Mouse (Mus musculus): ENCODE measurements around the gene Cd209a. TPM values are rescaled to one million over a fixed set of nuclear protein-coding genes. Genes with fewer than 3 reads are reported as not detected.

Gene Cd209a
- polyA plus RNA-seq, 1 experiment from 2014 or later: not detected

DNA sequence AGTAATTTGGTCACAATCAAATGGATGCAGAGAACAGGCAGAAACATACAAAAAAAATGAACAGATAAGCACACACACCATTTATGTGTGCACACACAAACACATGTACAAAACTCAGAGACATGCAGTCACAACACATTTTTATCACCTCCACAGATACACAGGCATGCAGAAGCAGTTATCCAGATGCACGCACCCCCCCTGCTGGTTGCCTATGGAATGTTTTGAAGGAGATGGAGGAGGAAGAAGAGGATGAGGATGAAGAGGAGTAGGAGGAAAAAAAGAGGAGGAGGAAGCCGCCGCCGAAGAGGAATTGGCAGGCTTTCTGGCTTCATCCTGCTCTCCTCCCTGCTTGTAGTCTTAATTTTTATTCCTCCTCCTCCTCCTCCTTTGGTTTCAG, 43.1 kb downstream of the Cd209a start:
- no peak overlapping the region for H3K4me3 ChIP-seq
- H3K36me3 ChIP-seq: no peaks in the 10 kb centered on the region
- no peak for DNase-seq (ENCODE audit: low spot score)
- H3K27ac ChIP-seq: no peak overlapping the region
- no peaks in the 10 kb centered on the region for H3K27me3 ChIP-seq (ENCODE audit: insufficient read depth, poor library complexity, severe bottlenecking)
- WGBS: 61% methylated on average over 4 of the region's 4 CpGs
- no peaks in the 10 kb centered on the region for H3K9me3 ChIP-seq
- H3K4me1 ChIP-seq: peaks cover 7% of the 10 kb centered on the region; the same call in 1 of the 2 replicates

DNA sequence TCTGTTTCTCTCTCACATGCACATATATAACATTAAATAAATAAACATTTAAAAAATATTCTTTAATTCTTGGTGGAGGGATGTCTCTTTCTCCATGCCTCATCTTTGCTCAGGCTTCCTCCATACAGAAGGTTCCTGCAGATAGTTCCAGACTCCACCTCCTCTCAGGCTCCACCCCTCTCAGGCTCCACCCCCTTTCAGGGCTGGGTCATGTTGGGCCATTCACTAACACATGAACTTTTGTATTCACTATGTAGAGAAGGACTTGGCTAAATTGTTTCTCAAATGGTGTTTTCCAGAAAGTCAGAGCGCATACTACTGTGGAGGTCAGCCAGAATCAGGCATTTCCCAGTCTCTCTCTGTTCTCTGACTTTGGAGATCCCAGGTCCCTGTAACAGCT, 47.3 kb downstream of the Cd209a start:
- Histone ChIP-seq H3K27ac (no peak overlapping the region), H3K4me1 (no peaks in the 10 kb centered on the region), H3K27me3 (ENCODE audit: insufficient read depth, poor library complexity, severe bottlenecking) (no peaks in the 10 kb centered on the region; the same call in 1 of the 2 replicates), H3K36me3 (no peaks in the 10 kb centered on the region), H3K4me3 (no peak overlapping the region), H3K9me3 (no peaks in the 10 kb centered on the region)
- WGBS: 91% methylated on average over 1 of the region's 1 CpGs
- DNase-seq (ENCODE audit: low spot score): no peak

GRCm38 (mm10) chr8:3694121-3694520, 54.7 kb downstream of the Cd209a start, which contains the start of gene Fcer2a:
TSS of gene Fcer2a (minus strand) at chr8:3694175.
- no peaks in the 10 kb centered on the region for H3K9me3 ChIP-seq
- no peak within 1 kb of the TSS for H3K4me3 ChIP-seq
- no peaks in the 10 kb centered on the region; the same call in 1 of the 2 replicates for H3K27me3 ChIP-seq (ENCODE audit: insufficient read depth, poor library complexity, severe bottlenecking)
- 76% methylated on average over 3 of the region's 3 CpGs for WGBS
- H3K4me1 ChIP-seq: no peaks in the 10 kb centered on the region
- H3K36me3 ChIP-seq: no peaks in the 10 kb centered on the region
- H3K27ac ChIP-seq: no peak within 1 kb of the TSS
- DNase-seq (ENCODE audit: low spot score): no peak

Small RNA genes lying within 50 kb of the gene (microRNA-seq; reads per million reads assigned to microRNA genes)
- not detected for gene Gm24934

Other genes with a start within 250 kb of the Cd209a start
- gene Mcoln1, start 248.5 kb downstream of the Cd209a start, polyA plus RNA-seq (2016; fragmentation: Nextera tagmentation; extraction: Ambion mirVana): 55.2 and 60.1 TPM in 2 replicates
- gene Pnpla6, start 233.6 kb downstream of the Cd209a start, polyA plus RNA-seq (2016; fragmentation: Nextera tagmentation; extraction: Ambion mirVana): 18.3 and 19.7 TPM in 2 replicates
- 3.8 and 5.0 TPM in 2 replicates for gene C330021F23Rik, start 181.0 kb downstream of the Cd209a start, polyA plus RNA-seq (2016; fragmentation: Nextera tagmentation; extraction: Ambion mirVana)
- 2.3 and 3.9 TPM in 2 replicates for gene Camsap3, start 161.7 kb downstream of the Cd209a start, polyA plus RNA-seq (2016; fragmentation: Nextera tagmentation; extraction: Ambion mirVana)
- 46.5 and 52.8 TPM in 2 replicates for gene Xab2, start 127.7 kb downstream of the Cd209a start, polyA plus RNA-seq (2016; fragmentation: Nextera tagmentation; extraction: Ambion mirVana)
- 89.6 and 94.8 TPM in 2 replicates for gene Pet100, start 127.4 kb downstream of the Cd209a start, polyA plus RNA-seq (2016; fragmentation: Nextera tagmentation; extraction: Ambion mirVana)
- gene Pcp2, start 123.4 kb downstream of the Cd209a start, polyA plus RNA-seq (2016; fragmentation: Nextera tagmentation; extraction: Ambion mirVana): 0.31 TPM in 1 of 2 replicates, not detected in the other
- gene Stxbp2, start 118.0 kb downstream of the Cd209a start, polyA plus RNA-seq (2016; fragmentation: Nextera tagmentation; extraction: Ambion mirVana): 79.1 and 81.4 TPM in 2 replicates
- 0.15 TPM in 1 of 2 replicates, not detected in the other for gene Retn, start 93.2 kb downstream of the Cd209a start, polyA plus RNA-seq (2016; fragmentation: Nextera tagmentation; extraction: Ambion mirVana)
- 0.11 TPM in 1 of 2 replicates, not detected in the other for gene Mcemp1, start 83.2 kb downstream of the Cd209a start, polyA plus RNA-seq (2016; fragmentation: Nextera tagmentation; extraction: Ambion mirVana)
- 10.4 and 15.1 TPM in 2 replicates for gene Fcor, start 76.6 kb downstream of the Cd209a start, polyA plus RNA-seq (2016; fragmentation: Nextera tagmentation; extraction: Ambion mirVana)
- gene Trappc5, start 72.7 kb downstream of the Cd209a start, polyA plus RNA-seq (2016; fragmentation: Nextera tagmentation; extraction: Ambion mirVana): 39.3 and 39.5 TPM in 2 replicates
- gene Fcer2a, start 54.8 kb downstream of the Cd209a start, polyA plus RNA-seq (2016; fragmentation: Nextera tagmentation; extraction: Ambion mirVana): 0.12 and 0.24 TPM in 2 replicates
- gene Clec4g, start 28.3 kb downstream of the Cd209a start, polyA plus RNA-seq (2016; fragmentation: Nextera tagmentation; extraction: Ambion mirVana): 4.3 and 7.4 TPM in 2 replicates
- not detected in 2 replicates for gene Cd209e, start 105.3 kb upstream of the Cd209a start, polyA plus RNA-seq (2016; fragmentation: Nextera tagmentation; extraction: Ambion mirVana)
- gene Cd209d, start 129.6 kb upstream of the Cd209a start, polyA plus RNA-seq (2016; fragmentation: Nextera tagmentation; extraction: Ambion mirVana): not detected in 2 replicates
- gene Cd209b, start 177.9 kb upstream of the Cd209a start, polyA plus RNA-seq (2016; fragmentation: Nextera tagmentation; extraction: Ambion mirVana): not detected in 2 replicates
- 0.28 and 0.46 TPM in 2 replicates for gene Cd209c, start 205.8 kb upstream of the Cd209a start, polyA plus RNA-seq (2016; fragmentation: Nextera tagmentation; extraction: Ambion mirVana)